Mouse (Mus musculus) limb, embryonic 15.5 days (tissue): ENCODE measurements around the gene Sowahd. TPM values are rescaled to one million over a fixed set of nuclear protein-coding genes. Genes with fewer than 3 reads are reported as not detected.
A peak's percentile ranks its signal among the peaks of the same experiment; 100 is the strongest.

Experiments used
- ATAC-seq: fragments of 200-750 bp; cut with Nextera tagmentation; 2 replicates; pipeline ENCODE4 v1.8.0; 2017; ENCODE audit warnings: low read depth, moderate TSS enrichment; ENCODE audit not compliant: insufficient number of reproducible peaks, low FRiP score, low TSS enrichment
- H3K27ac ChIP-seq: fragments of 300-500 bp; sonication (generic); 2 replicates; pipeline ENCODE4 v1.5.1; 2015; ENCODE audit warnings: moderate library complexity, mild to moderate bottlenecking, inconsistent platforms
- H3K27me3 ChIP-seq: fragments of 300-500 bp; sonication (generic); 2 replicates; pipeline ENCODE4 v1.6.1; 2015; ENCODE audit warnings: inconsistent platforms
- H3K36me3 ChIP-seq: fragments of 300-500 bp; sonication (generic); 2 replicates; pipeline ENCODE4 v1.6.1; 2015; ENCODE audit warnings: inconsistent platforms
- H3K4me1 ChIP-seq: fragments of 300-500 bp; sonication (generic); 2 replicates; pipeline ENCODE4 v1.6.1; 2015; ENCODE audit warnings: inconsistent platforms
- H3K4me2 ChIP-seq: fragments of 300-500 bp; sonication (generic); 2 replicates; pipeline ENCODE4 v1.6.1; 2015; ENCODE audit warnings: mild to moderate bottlenecking, inconsistent platforms
- H3K4me3 ChIP-seq: fragments of 300-500 bp; sonication (generic); 2 replicates; pipeline ENCODE4 v1.5.1; 2015; ENCODE audit warnings: mild to moderate bottlenecking, inconsistent platforms
- H3K9ac ChIP-seq: fragments of 300-500 bp; sonication (generic); 2 replicates; pipeline ENCODE4 v1.6.1; 2015; ENCODE audit warnings: inconsistent platforms
- H3K9me3 ChIP-seq: fragments of 300-500 bp; sonication (generic); 2 replicates; pipeline ENCODE4 v1.6.1; 2016; ENCODE audit warnings: inconsistent platforms
- WGBS: fragments of 180-500 bp; shearing (Covaris S2); methylation state at CpG from one replicate; pipeline ENCODE4 v1.1.7; 2015; 5-methylcytosine and 5-hydroxymethylcytosine counted together
- polyA plus RNA-seq: library from polyadenylated mRNA; unstranded; fragments of >200 nt; fragmentation: Nextera tagmentation; extraction: Ambion mirVana; gene quantifications from 2 replicates; pipeline ENCODE4 v1.2.1, GENCODE M21; 2015

Sowahd gene
- polyA plus RNA-seq = not detected in 2 replicates

GRCm38 (mm10) chrX:37048066-37048889, at the start of gene Sowahd:
TSS of gene Sowahd (plus strand) at chrX:37048845.
- H3K9me3 ChIP-seq = no peaks in the 10 kb centered on the region
- H3K9ac ChIP-seq = no peak within 1 kb of the TSS
- no peak for ATAC-seq
- H3K27me3 ChIP-seq = peaks cover 53% of the 10 kb centered on the region
- no peaks in the 10 kb centered on the region for H3K36me3 ChIP-seq
- peak within 1 kb of the TSS; percentile 35 for H3K4me3 ChIP-seq
- peak within 1 kb of the TSS; percentile 62 for H3K4me2 ChIP-seq
- no peak within 1 kb of the TSS for H3K27ac ChIP-seq
- 18% methylated on average over 38 of the region's 38 CpGs for WGBS
- H3K4me1 ChIP-seq = peaks cover 19% of the 10 kb centered on the region

DNA sequence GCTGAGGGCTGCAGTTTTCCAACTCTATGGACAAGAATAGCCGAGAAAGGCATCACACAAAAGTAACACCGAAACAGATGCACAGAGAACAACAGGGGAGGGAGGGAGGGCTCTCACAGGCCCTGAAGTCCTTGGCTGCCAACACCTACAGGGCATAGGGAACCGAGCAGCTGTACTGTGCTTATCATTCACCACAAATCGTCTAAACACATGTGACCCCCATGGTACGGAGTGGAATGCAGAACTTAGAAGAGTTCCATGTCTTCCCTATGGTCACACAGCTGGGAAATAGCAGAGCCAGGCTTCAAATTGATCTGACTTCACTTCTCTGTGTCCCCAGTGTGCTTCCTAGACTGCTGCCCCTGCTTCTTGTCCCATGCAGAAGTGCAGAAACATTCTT, 34.8 kb upstream of the Sowahd start:
- H3K9ac ChIP-seq = no peak overlapping the region
- H3K9me3 ChIP-seq = no peaks in the 10 kb centered on the region
- no peak overlapping the region for H3K4me3 ChIP-seq
- ATAC-seq = no peak
- WGBS = 63% methylated on average over 5 of the region's 5 CpGs
- H3K4me1 ChIP-seq = no peaks in the 10 kb centered on the region
- H3K36me3 ChIP-seq = no peaks in the 10 kb centered on the region
- H3K27ac ChIP-seq = no peak overlapping the region
- H3K4me2 ChIP-seq = no peak overlapping the region
- H3K27me3 ChIP-seq = no peaks in the 10 kb centered on the region

DNA sequence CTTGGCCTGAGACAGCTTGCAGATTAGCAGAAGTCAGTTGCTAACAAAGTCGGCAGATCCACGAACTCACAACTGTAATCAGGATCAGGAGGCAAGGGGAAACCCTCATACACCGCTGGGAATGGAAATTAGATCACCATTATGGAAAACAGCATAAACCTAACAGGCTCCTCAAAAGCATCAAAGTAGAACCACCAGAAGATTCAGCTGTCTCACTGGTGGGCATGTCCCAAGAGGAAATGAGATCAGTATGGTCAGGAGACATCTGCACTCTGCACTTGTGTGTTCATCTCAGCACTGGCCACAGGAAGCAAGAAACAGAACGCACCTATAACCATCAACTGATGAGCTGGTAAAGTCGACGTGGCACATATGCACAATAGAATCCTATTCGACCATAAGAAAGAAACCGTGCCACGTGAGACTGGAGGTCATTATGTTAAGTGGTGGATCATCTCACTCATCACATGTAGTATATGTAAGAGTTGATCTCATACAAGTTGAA, 30.4 kb upstream of the Sowahd start:
- Histone ChIP-seq H3K36me3 (no peaks in the 10 kb centered on the region), H3K27ac (no peak overlapping the region), H3K9ac (no peak overlapping the region), H3K4me2 (no peak overlapping the region), H3K4me1 (no peaks in the 10 kb centered on the region), H3K9me3 (no peaks in the 10 kb centered on the region), H3K27me3 (no peaks in the 10 kb centered on the region), H3K4me3 (no peak overlapping the region)
- 83% methylated on average over 9 of the region's 9 CpGs for WGBS
- no peak for ATAC-seq

- Histone ChIP-seq H3K9ac (no peak overlapping the region), H3K9me3 (no peaks in the 10 kb centered on the region), H3K4me3 (no peak overlapping the region), H3K27ac (no peak overlapping the region), H3K36me3 (no peaks in the 10 kb centered on the region), H3K4me2 (no peak overlapping the region), H3K4me1 (no peaks in the 10 kb centered on the region), H3K27me3 (no peaks in the 10 kb centered on the region)
- ATAC-seq = no peak
- WGBS = 56% methylated on average over 3 of the region's 3 CpGs
Measured at GRCm38 (mm10) chrX:37019045-37019444, 29.6 kb upstream of the Sowahd start.

DNA sequence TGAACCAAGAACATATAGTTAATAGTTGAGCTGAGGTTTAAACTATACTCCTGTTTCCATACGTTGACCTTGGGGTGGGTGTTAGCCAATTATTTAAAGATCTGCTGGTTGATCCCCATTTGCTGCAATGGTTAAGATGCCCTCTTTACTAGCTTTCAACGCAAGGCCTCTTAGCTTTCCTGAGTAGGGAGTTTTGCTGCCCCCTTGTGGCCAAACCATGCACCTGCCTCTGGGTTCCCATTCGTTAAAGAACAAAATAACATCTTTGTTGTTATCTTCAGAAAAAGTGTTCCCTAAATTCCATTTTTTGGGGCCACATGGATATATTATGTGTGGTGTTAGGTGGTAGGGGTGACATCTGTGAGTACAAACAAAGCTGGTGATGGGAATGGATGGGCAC, 26.0 kb upstream of the Sowahd start:
- WGBS = 13% methylated on average over 3 of the region's 3 CpGs
- no peak overlapping the region for H3K27ac ChIP-seq
- no peak overlapping the region for H3K4me2 ChIP-seq
- no peak overlapping the region for H3K9ac ChIP-seq
- H3K27me3 ChIP-seq = no peaks in the 10 kb centered on the region
- ATAC-seq = no peak
- H3K9me3 ChIP-seq = no peaks in the 10 kb centered on the region
- H3K4me3 ChIP-seq = no peak overlapping the region
- no peaks in the 10 kb centered on the region for H3K4me1 ChIP-seq
- no peaks in the 10 kb centered on the region for H3K36me3 ChIP-seq

- no peak for ATAC-seq
- Histone ChIP-seq H3K4me1 (no peaks in the 10 kb centered on the region), H3K4me2 (no peak overlapping the region), H3K9me3 (no peaks in the 10 kb centered on the region), H3K9ac (no peak overlapping the region), H3K27me3 (no peaks in the 10 kb centered on the region), H3K4me3 (no peak overlapping the region), H3K27ac (no peak overlapping the region), H3K36me3 (no peaks in the 10 kb centered on the region)
- WGBS = 70% methylated on average over 10 of the region's 10 CpGs
Measured at GRCm38 (mm10) chrX:37023652-37024309, 24.9 kb upstream of the Sowahd start.

DNA sequence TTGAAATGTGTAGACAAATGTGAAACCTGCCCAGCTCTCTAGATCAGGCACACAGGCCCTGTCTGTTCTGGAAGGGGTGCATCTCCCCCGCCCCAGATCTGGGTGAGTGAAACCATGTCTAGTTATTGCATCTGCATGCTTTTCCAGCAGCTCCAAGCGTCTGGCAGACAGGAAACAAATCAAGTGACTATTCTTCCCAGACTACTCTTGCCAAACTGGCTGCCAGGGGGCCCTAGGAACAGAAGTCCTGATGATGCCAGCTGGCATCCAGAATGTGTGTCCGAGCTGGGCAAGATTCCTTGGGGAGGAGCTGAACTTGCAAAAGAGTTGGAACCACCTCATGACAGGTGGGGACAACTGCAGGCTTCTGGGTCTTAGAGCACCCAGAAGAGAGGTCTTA, 20.3 kb upstream of the Sowahd start:
- no peaks in the 10 kb centered on the region for H3K36me3 ChIP-seq
- H3K4me3 ChIP-seq = no peak overlapping the region
- no peak overlapping the region for H3K9ac ChIP-seq
- H3K4me2 ChIP-seq = no peak overlapping the region
- no peaks in the 10 kb centered on the region for H3K27me3 ChIP-seq
- WGBS = 37% methylated on average over 3 of the region's 3 CpGs
- no peak for ATAC-seq
- no peaks in the 10 kb centered on the region for H3K9me3 ChIP-seq
- H3K27ac ChIP-seq = no peak overlapping the region
- no peaks in the 10 kb centered on the region for H3K4me1 ChIP-seq

DNA sequence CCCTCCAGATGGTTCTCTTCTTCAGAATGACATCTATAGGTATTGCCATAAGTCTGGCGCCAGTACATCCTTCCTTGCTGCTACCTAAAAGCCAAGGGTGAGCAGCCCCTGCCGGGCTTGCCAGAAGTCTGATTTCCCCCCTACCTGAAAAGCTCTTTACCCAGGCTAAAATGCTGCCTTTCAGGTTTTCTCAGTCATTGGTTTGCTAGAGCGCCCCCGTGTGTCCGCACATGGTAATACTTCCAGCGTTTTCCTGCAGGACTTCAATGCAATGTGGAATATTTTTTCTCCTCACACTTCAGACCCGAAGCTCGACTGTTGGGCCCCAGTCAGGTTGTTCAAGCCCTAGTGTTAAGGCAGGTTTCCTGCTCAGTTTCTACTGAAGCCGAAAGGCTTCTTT, 5.9 kb upstream of the Sowahd start:
- H3K4me1 ChIP-seq = no peaks in the 10 kb centered on the region
- 20% methylated on average over 9 of the region's 9 CpGs for WGBS
- H3K4me3 ChIP-seq = no peak overlapping the region
- peaks cover 9% of the 10 kb centered on the region for H3K27me3 ChIP-seq
- H3K4me2 ChIP-seq = no peak overlapping the region
- H3K9me3 ChIP-seq = no peaks in the 10 kb centered on the region
- no peak overlapping the region for H3K9ac ChIP-seq
- H3K27ac ChIP-seq = no peak overlapping the region
- ATAC-seq = no peak
- no peaks in the 10 kb centered on the region for H3K36me3 ChIP-seq

- H3K27ac ChIP-seq = no peak overlapping the region
- H3K27me3 ChIP-seq = peaks cover 60% of the 10 kb centered on the region
- peak overlapping the region; percentile 35 for H3K4me3 ChIP-seq
- no peak for ATAC-seq
- H3K9me3 ChIP-seq = no peaks in the 10 kb centered on the region
- peak overlapping the region; percentile 62 for H3K4me2 ChIP-seq
- no peaks in the 10 kb centered on the region for H3K36me3 ChIP-seq
- WGBS = 24% methylated on average over 69 of the region's 70 CpGs
- H3K4me1 ChIP-seq = peaks cover 19% of the 10 kb centered on the region
- H3K9ac ChIP-seq = no peak overlapping the region
Measured at GRCm38 (mm10) chrX:37048890-37049823, 512 bp downstream of the Sowahd start.

DNA sequence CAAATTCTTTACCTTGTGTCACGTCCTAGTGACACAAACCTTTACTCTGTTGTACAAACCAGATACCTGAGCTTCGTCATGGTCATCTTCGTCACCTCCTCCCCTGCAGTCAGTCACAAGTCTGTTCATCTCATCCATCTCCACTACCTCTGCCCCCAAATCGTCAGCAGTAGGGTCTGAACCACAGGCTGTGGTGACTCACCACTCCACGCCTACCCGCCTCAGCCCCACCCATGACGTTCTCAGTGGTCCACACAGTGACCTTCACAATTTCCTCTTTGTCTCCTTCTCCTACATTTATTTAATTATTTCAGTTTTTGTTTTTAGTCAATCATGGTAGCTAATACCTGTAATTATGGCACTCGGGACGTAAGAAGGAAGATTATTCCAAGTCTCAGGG, 15.3 kb downstream of the Sowahd start:
- 76% methylated on average over 9 of the region's 9 CpGs for WGBS
- H3K9ac ChIP-seq = no peak overlapping the region
- no peak overlapping the region for H3K4me3 ChIP-seq
- ATAC-seq = no peak
- H3K27ac ChIP-seq = no peak overlapping the region
- H3K4me1 ChIP-seq = no peaks in the 10 kb centered on the region
- H3K9me3 ChIP-seq = no peaks in the 10 kb centered on the region
- no peaks in the 10 kb centered on the region for H3K27me3 ChIP-seq
- H3K36me3 ChIP-seq = no peaks in the 10 kb centered on the region
- no peak overlapping the region for H3K4me2 ChIP-seq

DNA sequence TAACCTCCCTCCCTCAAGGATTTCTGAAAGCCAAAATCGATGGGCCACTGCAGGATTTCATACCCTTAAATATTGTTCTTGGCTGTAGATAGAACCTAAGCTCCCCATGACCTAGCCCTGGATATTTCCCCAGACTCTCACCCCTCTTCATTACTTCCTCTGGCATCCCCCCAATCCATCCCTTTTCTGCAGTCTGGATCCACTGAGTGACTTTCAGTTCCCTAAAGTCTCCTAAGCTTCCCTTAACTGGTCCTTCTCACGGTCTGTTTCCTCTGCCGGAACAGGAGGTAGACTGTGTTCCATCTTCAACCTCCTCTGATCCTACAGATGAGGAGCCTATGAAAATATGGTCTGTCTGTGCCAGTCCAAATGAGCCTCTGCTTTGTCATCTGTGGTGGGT, 18.7 kb downstream of the Sowahd start:
- Histone ChIP-seq H3K9ac (no peak overlapping the region), H3K9me3 (no peaks in the 10 kb centered on the region), H3K4me3 (no peak overlapping the region), H3K4me1 (no peaks in the 10 kb centered on the region), H3K4me2 (no peak overlapping the region), H3K36me3 (no peaks in the 10 kb centered on the region), H3K27ac (no peak overlapping the region), H3K27me3 (no peaks in the 10 kb centered on the region)
- ATAC-seq = no peak
- WGBS = 83% methylated on average over 3 of the region's 3 CpGs
